Mouse (Mus musculus) heart, adult 8-10 months (tissue): ENCODE data around the gene Mtmr11. TPM values are rescaled to one million over a fixed set of nuclear protein-coding genes. Genes with fewer than 3 reads are reported as not detected.
"Not testable (repeated sequence)": the region's sequence is repeated elsewhere in the genome, so short reads cannot be mapped to it uniquely, and the experiment has no call there.

Experiments used
- DNase-seq: peaks from one replicate; pipeline ENCODE4 v3.0.0; 2022; ENCODE audit warnings: low spot score
- microRNA-seq: library from miRNA; unstranded; fragments of <30 nt; microRNA quantifications from one replicate; pipeline ENCODE4 v1.2.0, GENCODE M21; 2022
- total RNA-seq, 4 experiments: library from RNA; stranded (reverse); gene quantifications; 2 replicates each; pipeline ENCODE4 v1.2.4; 2022

Gene Mtmr11
- total RNA-seq, 4 experiments from 2014 or later, result 1.7 to 3.0 (median 2.2) TPM

GRCm38 (mm10) chr3:96209242-96209641 is 47.4 kb downstream of the Mtmr11 start:
- no peak for DNase-seq

GRCm38 (mm10) chr3:96219191-96219641 is 57.4 kb downstream of the Mtmr11 start:
- no peak for DNase-seq

GRCm38 (mm10) chr3:96219661-96220130 is 57.9 kb downstream of the Mtmr11 start, which contains the start of the genes Bola1 and Hist2h2ab:
Bola1 (minus strand) TSS chr3:96219709.
Hist2h2ab (plus strand) TSS chr3:96219865.
- peak; percentile 92 for DNase-seq

GRCm38 (mm10) chr3:96220131-96220764 is 58.4 kb downstream of the Mtmr11 start:
- DNase-seq, result not testable (repeated sequence)

GRCm38 (mm10) chr3:96220765-96221639 is 59.2 kb downstream of the Mtmr11 start, which contains the start of the genes Hist2h2ac and Hist2h2be:
Hist2h2ac (minus strand) TSS chr3:96220880.
Hist2h2be (plus strand) TSS chr3:96221119.
- DNase-seq, result peak; percentile 96

Small RNA genes within 50 kb of the gene (microRNA-seq; reads per million reads assigned to microRNA genes)
- gene Gm44492, result not detected

Other genes starting within 250 kb of the Mtmr11 start
- 10 to 100 TPM; 76.7 to 95.7 (median 82.9) TPM for gene Anp32e, start 232.8 kb upstream of the Mtmr11 start, total RNA-seq
- gene Plekho1, start 166.0 kb upstream of the Mtmr11 start, total RNA-seq, result 10 to 100 TPM; 55.7 to 68.3 (median 61.1) TPM
- 10 to 100 TPM; 27.2 to 33.8 (median 30.0) TPM for gene Vps45, start 103.5 kb upstream of the Mtmr11 start, total RNA-seq
- 10 to 100 TPM; 55.4 to 63.1 (median 59.8) TPM for gene Otud7b, start 57.5 kb upstream of the Mtmr11 start, total RNA-seq
- 10 to 100 TPM; 14.1 to 17.2 (median 16.2) TPM for gene Sf3b4, start 10.3 kb downstream of the Mtmr11 start, total RNA-seq
- 1 to 10 TPM; 1.6 to 7.0 (median 4.2) TPM for gene Sv2a, start 19.1 kb downstream of the Mtmr11 start, total RNA-seq
- 10 to 100 TPM; 24.1 to 35.6 (median 29.8) TPM for gene Bola1, start 57.7 kb downstream of the Mtmr11 start, total RNA-seq
- gene Hist2h2ab, start 57.9 kb downstream of the Mtmr11 start, total RNA-seq, result 1 to 10 TPM; 1.4 to 3.6 (median 2.9) TPM
- 10 to 100 TPM; 17.5 to 26.5 (median 24.3) TPM for gene Hist2h2ac, start 58.9 kb downstream of the Mtmr11 start, total RNA-seq
- 10 to 100 TPM in 2 of 4 experiments, 1 to 10 TPM in 2; 8.3 to 10.2 (median 9.8) TPM for gene Hist2h2be, start 59.1 kb downstream of the Mtmr11 start, total RNA-seq
- 1 to 10 TPM; 4.1 to 8.4 (median 6.8) TPM for gene Hist2h3c2, start 77.1 kb downstream of the Mtmr11 start, total RNA-seq
- gene Hist2h2aa2, start 78.3 kb downstream of the Mtmr11 start, total RNA-seq, result 100 to 1,000 TPM; 141 to 256 (median 216) TPM
- gene Hist2h2aa1, start 83.5 kb downstream of the Mtmr11 start, total RNA-seq, result 10 to 100 TPM in 3 of 4 experiments, 1 to 10 TPM in 1; 8.5 to 81.5 (median 26.6) TPM
- not detected for gene Hist2h3c1, start 84.7 kb downstream of the Mtmr11 start, total RNA-seq
- gene Hist2h4, start 101.3 kb downstream of the Mtmr11 start, total RNA-seq, result 10 to 100 TPM; 10.8 to 16.2 (median 12.3) TPM
- gene Hist2h3b, start 106.7 kb downstream of the Mtmr11 start, total RNA-seq, result 10 to 100 TPM; 12.2 to 24.7 (median 15.9) TPM
- 10 to 100 TPM; 28.0 to 42.3 (median 33.7) TPM for gene Hist2h2bb, start 107.7 kb downstream of the Mtmr11 start, total RNA-seq
- 1 to 10 TPM in 1 of 4 experiments, under 1 TPM in 3; 0.38 to 1.1 (median 0.66) TPM for gene Fcgr1, start 132.0 kb downstream of the Mtmr11 start, total RNA-seq